Mouse (Mus musculus): ENCODE results near the gene Fbll1. TPM values are rescaled to one million over a fixed set of nuclear protein-coding genes. Genes with fewer than 3 reads are reported as not detected.
"Not testable (repeated sequence)": the region's sequence is repeated elsewhere in the genome, so short reads cannot be mapped to it uniquely, and the experiment has no call there.

Gene Fbll1
- 34.3 and 36.9 TPM in 2 replicates for polyA plus RNA-seq (2014; fragmentation: Nextera tagmentation; extraction: Ambion mirVana)

- peaks cover 26% of the 10 kb centered on the region; the same call in 1 of the 2 replicates for H3K27me3 ChIP-seq (ENCODE audit: control insufficient read depth, insufficient read depth, low read length)
- peaks cover 12% of the 10 kb centered on the region for H3K4me1 ChIP-seq (replicated peaks; ENCODE audit: control insufficient read depth, insufficient read depth, low read length)
- WGBS: 9% methylated on average over 11 of the region's 11 CpGs
- DNase-seq (ENCODE audit: low spot score) (peak; percentile 60), ATAC-seq (ENCODE audit: low FRiP score) (no peak)
- H3K36me3 ChIP-seq (replicated peaks; ENCODE audit: control insufficient read depth, insufficient read depth): no peaks in the 10 kb centered on the region
- H3K4me3 ChIP-seq (replicated peaks; ENCODE audit: low read length): peak within 1 kb of the TSS; percentile 78
- H3K9ac ChIP-seq: peak within 1 kb of the TSS; percentile 81
- H3K27ac ChIP-seq: peak within 1 kb of the TSS; percentile 91
- no peaks in the 10 kb centered on the region for H3K9me3 ChIP-seq (ENCODE audit: control insufficient read depth, low read length)
- peak within 1 kb of the TSS; percentile 77 for H3K4me2 ChIP-seq (replicated peaks)
Measured at GRCm38 (mm10) chr11:35798874-35799273, at the start of gene Fbll1. TSS of gene Fbll1 (minus strand) at chr11:35798884.

- Histone ChIP-seq H3K4me2 (replicated peaks) (no peak overlapping the region), H3K36me3 (replicated peaks; ENCODE audit: control insufficient read depth, insufficient read depth) (peaks cover 12% of the 10 kb centered on the region), H3K27me3 (ENCODE audit: control insufficient read depth, insufficient read depth, low read length) (no peaks in the 10 kb centered on the region), H3K27ac (no peak overlapping the region), H3K4me1 (replicated peaks; ENCODE audit: control insufficient read depth, insufficient read depth, low read length) (no peaks in the 10 kb centered on the region), H3K9me3 (ENCODE audit: control insufficient read depth, low read length) (no peaks in the 10 kb centered on the region), H3K9ac (no peak overlapping the region), H3K4me3 (replicated peaks; ENCODE audit: low read length) (no peak overlapping the region)
- ATAC-seq (ENCODE audit: low FRiP score) (no peak), DNase-seq (ENCODE audit: low spot score) (no peak)
- WGBS: 92% methylated on average over 9 of the region's 9 CpGs
Measured at GRCm38 (mm10) chr11:35844299-35844698, 45.6 kb upstream of the Fbll1 start.

- H3K4me3 ChIP-seq (replicated peaks; ENCODE audit: low read length); H3K27ac ChIP-seq; H3K4me1 ChIP-seq (replicated peaks; ENCODE audit: control insufficient read depth, insufficient read depth, low read length); H3K9me3 ChIP-seq (ENCODE audit: control insufficient read depth, low read length); ATAC-seq (ENCODE audit: low FRiP score); H3K4me2 ChIP-seq (replicated peaks); DNase-seq (ENCODE audit: low spot score); H3K9ac ChIP-seq; H3K27me3 ChIP-seq (ENCODE audit: control insufficient read depth, insufficient read depth, low read length): not testable (repeated sequence)
- 86% methylated on average over 4 of the region's 4 CpGs for WGBS
- H3K36me3 ChIP-seq (replicated peaks; ENCODE audit: control insufficient read depth, insufficient read depth): peaks cover 12% of the 10 kb centered on the region
Measured at GRCm38 (mm10) chr11:35842560-35842959, 43.9 kb upstream of the Fbll1 start.

GRCm38 (mm10) chr11:35841738-35842325 is 43.1 kb upstream of the Fbll1 start:
- whole genome bisulfite sequencing: 79% methylated on average over 21 of the region's 21 CpGs
- no peak overlapping the region for H3K27ac ChIP-seq
- H3K4me3 ChIP-seq (replicated peaks; ENCODE audit: low read length): no peak overlapping the region
- no peaks in the 10 kb centered on the region for H3K27me3 ChIP-seq (ENCODE audit: control insufficient read depth, insufficient read depth, low read length)
- H3K4me2 ChIP-seq (replicated peaks): no peak overlapping the region
- ATAC-seq (ENCODE audit: low FRiP score) (no peak), DNase-seq (ENCODE audit: low spot score) (no peak)
- no peaks in the 10 kb centered on the region for H3K9me3 ChIP-seq (ENCODE audit: control insufficient read depth, low read length)
- H3K4me1 ChIP-seq (replicated peaks; ENCODE audit: control insufficient read depth, insufficient read depth, low read length): no peaks in the 10 kb centered on the region
- H3K9ac ChIP-seq: no peak overlapping the region
- H3K36me3 ChIP-seq (replicated peaks; ENCODE audit: control insufficient read depth, insufficient read depth): peaks cover 12% of the 10 kb centered on the region

GRCm38 (mm10) chr11:35840806-35841205 is 42.1 kb upstream of the Fbll1 start:
- not testable (repeated sequence) for H3K9ac ChIP-seq; H3K27ac ChIP-seq; H3K9me3 ChIP-seq (ENCODE audit: control insufficient read depth, low read length); H3K4me3 ChIP-seq (replicated peaks; ENCODE audit: low read length); H3K4me2 ChIP-seq (replicated peaks); H3K4me1 ChIP-seq (replicated peaks; ENCODE audit: control insufficient read depth, insufficient read depth, low read length); H3K27me3 ChIP-seq (ENCODE audit: control insufficient read depth, insufficient read depth, low read length); DNase-seq (ENCODE audit: low spot score); ATAC-seq (ENCODE audit: low FRiP score)
- 97% methylated on average over 4 of the region's 4 CpGs for WGBS
- peaks cover 12% of the 10 kb centered on the region for H3K36me3 ChIP-seq (replicated peaks; ENCODE audit: control insufficient read depth, insufficient read depth)

GRCm38 (mm10) chr11:35840282-35840681 is 41.6 kb upstream of the Fbll1 start:
- Histone ChIP-seq H3K27ac (no peak overlapping the region; the same call in 1 of the 2 replicates), H3K4me2 (replicated peaks) (no peak overlapping the region), H3K9ac (no peak overlapping the region), H3K4me3 (replicated peaks; ENCODE audit: low read length) (no peak overlapping the region), H3K4me1 (replicated peaks; ENCODE audit: control insufficient read depth, insufficient read depth, low read length) (no peaks in the 10 kb centered on the region), H3K9me3 (ENCODE audit: control insufficient read depth, low read length) (no peaks in the 10 kb centered on the region), H3K36me3 (replicated peaks; ENCODE audit: control insufficient read depth, insufficient read depth) (peaks cover 12% of the 10 kb centered on the region), H3K27me3 (ENCODE audit: control insufficient read depth, insufficient read depth, low read length) (no peaks in the 10 kb centered on the region)
- ATAC-seq (ENCODE audit: low FRiP score) (no peak), DNase-seq (ENCODE audit: low spot score) (no peak)
- 84% methylated on average over 7 of the region's 7 CpGs for WGBS

GRCm38 (mm10) chr11:35838345-35839338 is 40.0 kb upstream of the Fbll1 start:
- peak overlapping the region; percentile 62 for H3K27ac ChIP-seq
- H3K36me3 ChIP-seq (replicated peaks; ENCODE audit: control insufficient read depth, insufficient read depth): peaks cover 12% of the 10 kb centered on the region
- DNase-seq (ENCODE audit: low spot score): peak; percentile 74
- peak; percentile 78 for ATAC-seq (ENCODE audit: low FRiP score)
- peak overlapping the region; percentile 27 for H3K4me3 ChIP-seq (replicated peaks; ENCODE audit: low read length)
- 14% methylated on average over 28 of the region's 28 CpGs for WGBS
- peaks cover 2% of the 10 kb centered on the region for H3K4me1 ChIP-seq (replicated peaks; ENCODE audit: control insufficient read depth, insufficient read depth, low read length)
- H3K4me2 ChIP-seq (replicated peaks): peak overlapping the region; percentile 56
- H3K27me3 ChIP-seq (ENCODE audit: control insufficient read depth, insufficient read depth, low read length): no peaks in the 10 kb centered on the region
- H3K9ac ChIP-seq: peak overlapping the region; percentile 48
- no peaks in the 10 kb centered on the region for H3K9me3 ChIP-seq (ENCODE audit: control insufficient read depth, low read length)

GRCm38 (mm10) chr11:35837156-35838126 is 38.8 kb upstream of the Fbll1 start:
- Histone ChIP-seq H3K9me3 (ENCODE audit: control insufficient read depth, low read length) (no peaks in the 10 kb centered on the region), H3K27ac (peak overlapping the region; percentile 62), H3K9ac (peak overlapping the region; percentile 48), H3K4me2 (replicated peaks) (peak overlapping the region; percentile 56), H3K4me1 (replicated peaks; ENCODE audit: control insufficient read depth, insufficient read depth, low read length) (peaks cover 8% of the 10 kb centered on the region), H3K36me3 (replicated peaks; ENCODE audit: control insufficient read depth, insufficient read depth) (peaks cover 16% of the 10 kb centered on the region), H3K27me3 (ENCODE audit: control insufficient read depth, insufficient read depth, low read length) (no peaks in the 10 kb centered on the region), H3K4me3 (replicated peaks; ENCODE audit: low read length) (peak overlapping the region; percentile 27; the same call in 1 of the 2 replicates)
- DNase-seq (ENCODE audit: low spot score) (no peak), ATAC-seq (ENCODE audit: low FRiP score) (no peak)
- WGBS: 85% methylated on average over 5 of the region's 5 CpGs
